Mouse (Mus musculus) heart, embryonic 10.5 days (tissue): Measurements from ENCODE around the gene Rab36. TPM values are rescaled to one million over a fixed set of nuclear protein-coding genes. Genes with fewer than 3 reads are reported as not detected.

Experiments used
- DNase-seq: peaks from one replicate; pipeline ENCODE4 v3.0.0-alpha.2; 2017; ENCODE audit warnings: low spot score
- H3K27ac ChIP-seq: fragments of 300-500 bp; sonication (generic); 2 replicates; pipeline ENCODE4 v1.5.1; 2016; ENCODE audit warnings: mild to moderate bottlenecking
- H3K27me3 ChIP-seq: fragments of 300-500 bp; sonication (generic); 2 replicates; pipeline ENCODE4 v1.6.1; 2016; ENCODE audit warnings: mild to moderate bottlenecking; ENCODE audit not compliant: poor library complexity, insufficient read depth, severe bottlenecking
- H3K36me3 ChIP-seq: fragments of 300-500 bp; sonication (generic); 2 replicates; pipeline ENCODE4 v1.6.1; 2016; ENCODE audit warnings: mild to moderate bottlenecking, moderate library complexity
- H3K4me1 ChIP-seq: fragments of 300-500 bp; sonication (generic); 2 replicates; pipeline ENCODE4 v1.6.1; 2016; ENCODE audit warnings: mild to moderate bottlenecking
- H3K4me3 ChIP-seq: fragments of 300-500 bp; sonication (generic); 2 replicates; pipeline ENCODE4 v1.5.1; 2016; ENCODE audit warnings: mild to moderate bottlenecking, moderate library complexity
- H3K9me3 ChIP-seq: fragments of 300-500 bp; sonication (generic); 2 replicates; pipeline ENCODE4 v1.6.1; 2016; ENCODE audit warnings: mild to moderate bottlenecking, moderate library complexity
- WGBS: fragments of 180-500 bp; shearing (Covaris S2); methylation state at CpG from one replicate; pipeline ENCODE4 v1.1.7; 2016; 5-methylcytosine and 5-hydroxymethylcytosine counted together
- polyA plus RNA-seq: library from polyadenylated mRNA; unstranded; fragments of >200 nt; fragmentation: Nextera tagmentation; extraction: Ambion mirVana; gene quantifications from 2 replicates; pipeline ENCODE4 v1.2.1, GENCODE M21; 2016

Rab36 gene
- 5.8 and 8.6 TPM in 2 replicates for polyA plus RNA-seq

- Histone ChIP-seq H3K36me3 (no peaks in the 10 kb centered on the region), H3K27ac (peak within 1 kb of the TSS; percentile 74), H3K4me1 (peaks cover 17% of the 10 kb centered on the region), H3K27me3 (no peaks in the 10 kb centered on the region), H3K4me3 (peak within 1 kb of the TSS; percentile 56), H3K9me3 (no peaks in the 10 kb centered on the region)
- under 1% methylated on average over 36 of the region's 36 CpGs for WGBS
- DNase-seq, result peak; percentile 99
Observed at GRCm38 (mm10) chr10:75036883-75037379, at the start of gene Rab36. Gene Rab36, plus strand, starts transcription at chr10:75037058.

GRCm38 (mm10) chr10:74987698-74988470 lies 49.0 kb upstream of the Rab36 start:
- WGBS, result 44% methylated on average over 14 of the region's 14 CpGs
- DNase-seq, result no peak

GRCm38 (mm10) chr10:74989814-74990213 lies 47.0 kb upstream of the Rab36 start:
- no peak for DNase-seq
- Histone ChIP-seq H3K36me3 (0 out of 2 replicates have a peak, but pooled peaks cover 2% of the 10 kb centered on the region), H3K4me1 (peaks cover 42% of the 10 kb centered on the region), H3K4me3 (no peak overlapping the region), H3K27ac (no peak overlapping the region), H3K9me3 (no peaks in the 10 kb centered on the region), H3K27me3 (peaks cover 50% of the 10 kb centered on the region)
- 70% methylated on average over 4 of the region's 4 CpGs for WGBS

More at GRCm38 (mm10) chr10:74987698-74988470, 49.0 kb upstream of the Rab36 start:
- Histone ChIP-seq H3K27me3 (peaks cover 34% of the 10 kb centered on the region), H3K4me1 (peaks cover 36% of the 10 kb centered on the region), H3K27ac (peak overlapping the region; percentile 77), H3K36me3 (0 out of 2 replicates have a peak, but pooled peaks cover 2% of the 10 kb centered on the region), H3K4me3 (no peak overlapping the region), H3K9me3 (no peaks in the 10 kb centered on the region)

- Histone ChIP-seq H3K36me3 (0 out of 2 replicates have a peak, but pooled peaks cover 2% of the 10 kb centered on the region), H3K4me3 (peak overlapping the region; percentile 34), H3K4me1 (peaks cover 51% of the 10 kb centered on the region), H3K27ac (peak overlapping the region; percentile 17; the same call in 1 of the 2 replicates), H3K9me3 (no peaks in the 10 kb centered on the region), H3K27me3 (peaks cover 52% of the 10 kb centered on the region)
- DNase-seq, result no peak
- 40% methylated on average over 26 of the region's 26 CpGs for WGBS
Observed at GRCm38 (mm10) chr10:74990584-74991322, 46.1 kb upstream of the Rab36 start.

GRCm38 (mm10) chr10:74994863-74995262 lies 42.0 kb upstream of the Rab36 start:
- WGBS, result 5% methylated on average over 5 of the region's 5 CpGs
- Histone ChIP-seq H3K4me3 (peak overlapping the region; percentile 52), H3K27ac (peak overlapping the region; percentile 44; the same call in 1 of the 2 replicates), H3K4me1 (peaks cover 42% of the 10 kb centered on the region), H3K36me3 (0 out of 2 replicates have a peak, but pooled peaks cover 2% of the 10 kb centered on the region), H3K9me3 (no peaks in the 10 kb centered on the region), H3K27me3 (peaks cover 46% of the 10 kb centered on the region)
- DNase-seq, result no peak

GRCm38 (mm10) chr10:74995377-74995776 lies 41.5 kb upstream of the Rab36 start:
- Histone ChIP-seq H3K4me1 (peaks cover 38% of the 10 kb centered on the region), H3K27me3 (peaks cover 43% of the 10 kb centered on the region), H3K4me3 (peak overlapping the region; percentile 52), H3K9me3 (no peaks in the 10 kb centered on the region), H3K36me3 (0 out of 2 replicates have a peak, but pooled peaks cover 2% of the 10 kb centered on the region), H3K27ac (peak overlapping the region; percentile 17; the same call in 1 of the 2 replicates)
- 3% methylated on average over 17 of the region's 17 CpGs for WGBS
- DNase-seq, result no peak

- WGBS, result 89% methylated on average over 8 of the region's 8 CpGs
- Histone ChIP-seq H3K9me3 (no peaks in the 10 kb centered on the region), H3K36me3 (no peaks in the 10 kb centered on the region), H3K27me3 (peaks cover 22% of the 10 kb centered on the region), H3K4me3 (no peak overlapping the region), H3K27ac (no peak overlapping the region), H3K4me1 (peaks cover 15% of the 10 kb centered on the region; the same call in 1 of the 2 replicates)
- no peak for DNase-seq
Observed at GRCm38 (mm10) chr10:75001391-75001790, 35.5 kb upstream of the Rab36 start.

GRCm38 (mm10) chr10:75004067-75004466 lies 32.8 kb upstream of the Rab36 start:
- WGBS, result 49% methylated on average over 3 of the region's 3 CpGs
- no peaks in the 10 kb centered on the region for H3K36me3 ChIP-seq
- DNase-seq, result no peak

GRCm38 (mm10) chr10:75006889-75007662 lies 29.8 kb upstream of the Rab36 start:
- H3K4me1 ChIP-seq, result peaks cover 18% of the 10 kb centered on the region
- no peaks in the 10 kb centered on the region for H3K36me3 ChIP-seq
- no peaks in the 10 kb centered on the region for H3K9me3 ChIP-seq
- H3K27me3 ChIP-seq, result peaks cover 28% of the 10 kb centered on the region; the same call in 1 of the 2 replicates
- no peak for DNase-seq
- H3K4me3 ChIP-seq, result no peak overlapping the region
- no peak overlapping the region for H3K27ac ChIP-seq
- 60% methylated on average over 8 of the region's 8 CpGs for WGBS

More at GRCm38 (mm10) chr10:75004067-75004466, 32.8 kb upstream of the Rab36 start:
- Histone ChIP-seq H3K9me3 (no peaks in the 10 kb centered on the region), H3K27ac (no peak overlapping the region), H3K4me1 (peaks cover 25% of the 10 kb centered on the region), H3K4me3 (no peak overlapping the region), H3K27me3 (peaks cover 34% of the 10 kb centered on the region)

- no peak for DNase-seq
- 89% methylated on average over 15 of the region's 15 CpGs for WGBS
- H3K4me1 ChIP-seq, result peaks cover 16% of the 10 kb centered on the region
- no peak overlapping the region for H3K4me3 ChIP-seq
- no peaks in the 10 kb centered on the region for H3K9me3 ChIP-seq
- H3K36me3 ChIP-seq, result no peaks in the 10 kb centered on the region
- H3K27ac ChIP-seq, result no peak overlapping the region
- H3K27me3 ChIP-seq, result peaks cover 25% of the 10 kb centered on the region; the same call in 1 of the 2 replicates
Observed at GRCm38 (mm10) chr10:75010704-75011103, 26.2 kb upstream of the Rab36 start.

- no peak for DNase-seq
- WGBS, result 69% methylated on average over 14 of the region's 14 CpGs
- peaks cover 14% of the 10 kb centered on the region for H3K27me3 ChIP-seq
- H3K27ac ChIP-seq, result no peak overlapping the region
- H3K36me3 ChIP-seq, result no peaks in the 10 kb centered on the region
- peaks cover 5% of the 10 kb centered on the region; the same call in 1 of the 2 replicates for H3K4me1 ChIP-seq
- H3K9me3 ChIP-seq, result no peaks in the 10 kb centered on the region
- no peak overlapping the region for H3K4me3 ChIP-seq
Observed at GRCm38 (mm10) chr10:75015465-75015864, 21.4 kb upstream of the Rab36 start.

- H3K4me1 ChIP-seq, result peaks cover 5% of the 10 kb centered on the region; the same call in 1 of the 2 replicates
- H3K4me3 ChIP-seq, result no peak overlapping the region
- DNase-seq, result no peak
- no peaks in the 10 kb centered on the region for H3K9me3 ChIP-seq
- WGBS, result 81% methylated on average over 4 of the region's 4 CpGs
- no peaks in the 10 kb centered on the region for H3K36me3 ChIP-seq
- H3K27me3 ChIP-seq, result peaks cover 15% of the 10 kb centered on the region
- no peak overlapping the region for H3K27ac ChIP-seq
Observed at GRCm38 (mm10) chr10:75016481-75016880, 20.4 kb upstream of the Rab36 start.
